Mouse (Mus musculus) hindbrain, embryonic 16.5 days (tissue): ENCODE data around the gene Vmn1r6. TPM values are rescaled to one million over a fixed set of nuclear protein-coding genes. Genes with fewer than 3 reads are reported as not detected.
"Not testable (repeated sequence)": the region's sequence is repeated elsewhere in the genome, so short reads cannot be mapped to it uniquely, and the experiment has no call there.

Experiments used
- ATAC-seq: fragments of 200-750 bp; cut with Nextera tagmentation; 2 replicates; pipeline ENCODE4 v1.8.0; 2017; ENCODE audit warnings: moderate TSS enrichment, moderate library complexity
- H3K27ac ChIP-seq: fragments of 300-500 bp; sonication (generic); 2 replicates; pipeline ENCODE4 v1.5.1; 2014; ENCODE audit warnings: low read depth, mild to moderate bottlenecking, control low read depth, low read length, moderate library complexity
- H3K27me3 ChIP-seq: fragments of 300-500 bp; sonication (generic); replicated peaks from 2 replicates; pipeline ENCODE4 v1.6.1; 2014; ENCODE audit warnings: low read length; ENCODE audit not compliant: control insufficient read depth, insufficient read depth
- H3K36me3 ChIP-seq: fragments of 300-500 bp; sonication (generic); 2 replicates; pipeline ENCODE4 v1.6.1; 2014; ENCODE audit warnings: mild to moderate bottlenecking, low read length, moderate library complexity, mixed read lengths; ENCODE audit not compliant: control insufficient read depth, insufficient read depth
- H3K4me1 ChIP-seq: fragments of 300-500 bp; sonication (generic); 2 replicates; pipeline ENCODE4 v1.6.1; 2014; ENCODE audit warnings: low read depth, low read length; ENCODE audit not compliant: control insufficient read depth, insufficient read depth
- H3K4me2 ChIP-seq: fragments of 300-500 bp; sonication (generic); 2 replicates; pipeline ENCODE4 v1.6.1; 2014; ENCODE audit warnings: mild to moderate bottlenecking, low read length, control low read depth, moderate library complexity
- H3K4me3 ChIP-seq: fragments of 300-500 bp; sonication (generic); 2 replicates; pipeline ENCODE4 v1.5.1; 2014; ENCODE audit warnings: mild to moderate bottlenecking, low read length, control low read depth, moderate library complexity
- H3K9ac ChIP-seq: fragments of 300-500 bp; sonication (generic); 2 replicates; pipeline ENCODE4 v1.6.1; 2014; ENCODE audit warnings: low read depth, mild to moderate bottlenecking, control low read depth, low read length, moderate library complexity
- H3K9me3 ChIP-seq: fragments of 300-500 bp; sonication (generic); 2 replicates; pipeline ENCODE4 v1.6.1; 2014; ENCODE audit warnings: mild to moderate bottlenecking, low read length, moderate library complexity; ENCODE audit not compliant: control insufficient read depth
- WGBS: fragments of 180-500 bp; shearing (Covaris S2); extraction: QIAGEN DNeasy Blood & Tissue Kit; methylation state at CpG from one replicate; pipeline ENCODE4 v1.1.7; 2014; 5-methylcytosine and 5-hydroxymethylcytosine counted together
- polyA plus RNA-seq: library from polyadenylated mRNA; unstranded; fragments of >200 nt; fragmentation: Nextera tagmentation; extraction: Ambion mirVana; gene quantifications from 2 replicates; pipeline ENCODE4 v1.2.1, GENCODE M21; 2015

Gene Vmn1r6
- not detected in 2 replicates for polyA plus RNA-seq

DNA sequence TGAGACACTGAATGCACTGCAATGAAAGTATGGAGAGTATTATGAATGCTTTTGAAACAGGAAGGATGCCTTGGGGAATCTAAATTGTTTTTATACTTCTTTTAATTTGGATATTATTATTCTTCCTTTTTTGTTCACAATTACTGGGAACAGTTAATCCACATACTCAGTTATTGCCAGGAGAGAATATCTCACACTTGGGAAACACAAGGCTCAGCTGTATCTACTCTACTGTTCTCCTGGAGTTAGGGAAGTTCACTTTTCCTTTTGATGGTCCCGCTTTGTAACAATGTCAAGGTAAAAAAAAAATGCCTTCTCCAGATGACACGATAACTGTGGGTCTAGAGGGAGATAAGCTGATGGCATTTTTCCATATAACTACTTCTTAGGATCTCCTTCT, at the start of gene Vmn1r6:
Gene Vmn1r6 (plus strand): TSS at position 301 of the 400 bp plus-strand sequence.
- Histone ChIP-seq H3K4me1 (no peaks in the 10 kb centered on the region), H3K36me3 (no peaks in the 10 kb centered on the region), H3K4me3 (no peak within 1 kb of the TSS), H3K9ac (no peak within 1 kb of the TSS), H3K4me2 (no peak within 1 kb of the TSS), H3K9me3 (no peaks in the 10 kb centered on the region), H3K27ac (no peak within 1 kb of the TSS), H3K27me3 (no peaks in the 10 kb centered on the region)
- 87% methylated on average over 2 of the region's 2 CpGs for WGBS
- ATAC-seq, result no peak

DNA sequence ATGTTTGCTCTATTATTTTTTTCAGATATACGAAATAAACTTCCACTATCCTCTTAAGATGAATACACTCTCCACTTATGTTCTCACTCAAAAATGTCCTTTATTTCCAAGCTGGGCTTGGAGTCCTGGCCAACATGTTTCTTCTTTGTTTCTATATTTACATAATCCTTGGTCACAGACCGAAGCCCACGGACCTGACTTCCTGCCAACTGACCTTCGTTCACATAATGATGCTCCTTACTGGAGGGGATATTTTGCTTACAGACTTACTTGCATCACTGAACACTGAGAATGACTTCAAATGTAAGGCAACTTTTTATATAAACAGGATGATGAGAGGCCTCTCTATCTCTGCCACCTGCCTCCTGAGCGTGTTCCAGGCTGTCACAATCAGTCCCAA, 40.6 kb upstream of the Vmn1r6 start:
- Histone ChIP-seq H3K9me3 (no peaks in the 10 kb centered on the region), H3K4me1 (no peaks in the 10 kb centered on the region), H3K9ac (no peak overlapping the region), H3K27ac (no peak overlapping the region), H3K4me3 (no peak overlapping the region), H3K4me2 (no peak overlapping the region), H3K27me3 (no peaks in the 10 kb centered on the region), H3K36me3 (no peaks in the 10 kb centered on the region)
- 71% methylated on average over 5 of the region's 5 CpGs for WGBS
- ATAC-seq, result no peak

GRCm38 (mm10) chr6:56969973-56970372, 27.1 kb upstream of the Vmn1r6 start, which contains the start of gene Vmn1r5:
Gene Vmn1r5 (plus strand): TSS chr6:56970273.
- ATAC-seq, result no peak
- no peaks in the 10 kb centered on the region for H3K9me3 ChIP-seq
- no peak within 1 kb of the TSS for H3K4me2 ChIP-seq
- H3K4me1 ChIP-seq, result no peaks in the 10 kb centered on the region
- no peaks in the 10 kb centered on the region for H3K36me3 ChIP-seq
- H3K27ac ChIP-seq, result no peak within 1 kb of the TSS
- no peak within 1 kb of the TSS for H3K9ac ChIP-seq
- no peak within 1 kb of the TSS for H3K4me3 ChIP-seq
- H3K27me3 ChIP-seq, result no peaks in the 10 kb centered on the region

GRCm38 (mm10) chr6:57025224-57025623, 28.2 kb downstream of the Vmn1r6 start, which contains the start of gene Vmn1r7:
Gene Vmn1r7 (minus strand): TSS chr6:57025324.
- H3K4me2 ChIP-seq, H3K9ac ChIP-seq, H3K4me3 ChIP-seq, ATAC-seq, H3K9me3 ChIP-seq, H3K4me1 ChIP-seq, H3K27me3 ChIP-seq, H3K27ac ChIP-seq, H3K36me3 ChIP-seq: not testable (repeated sequence)
- 93% methylated on average over 2 of the region's 2 CpGs for WGBS

DNA sequence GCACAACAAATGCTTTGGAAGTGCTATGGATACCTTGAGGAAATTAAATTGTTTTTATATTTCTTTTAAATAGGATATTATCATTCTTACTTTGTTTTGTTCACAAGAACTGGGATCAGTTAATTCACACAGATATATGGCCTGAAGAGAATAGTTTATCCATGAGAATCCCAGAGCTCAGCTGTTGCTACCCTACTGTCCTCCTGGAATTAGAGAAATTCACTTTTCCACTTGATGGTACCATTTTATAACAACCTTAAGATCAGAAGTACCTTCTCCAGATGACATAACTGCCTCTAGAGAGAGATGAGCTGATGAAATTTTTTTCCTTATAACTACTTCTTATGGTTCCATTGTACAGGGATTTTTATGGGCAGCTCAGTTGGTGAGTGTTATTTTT, 34.9 kb downstream of the Vmn1r6 start, which contains the start of gene Vmn1r8:
Gene Vmn1r8 (plus strand): TSS at position 301 of the 400 bp plus-strand sequence.
- Histone ChIP-seq H3K4me1 (no peaks in the 10 kb centered on the region), H3K9me3 (no peaks in the 10 kb centered on the region), H3K36me3 (no peaks in the 10 kb centered on the region), H3K9ac (no peak within 1 kb of the TSS), H3K4me3 (no peak within 1 kb of the TSS), H3K27me3 (no peaks in the 10 kb centered on the region), H3K27ac (no peak within 1 kb of the TSS), H3K4me2 (no peak within 1 kb of the TSS)
- no peak for ATAC-seq

- no peak overlapping the region for H3K9ac ChIP-seq
- no peaks in the 10 kb centered on the region for H3K9me3 ChIP-seq
- no peaks in the 10 kb centered on the region for H3K4me1 ChIP-seq
- no peak overlapping the region for H3K4me2 ChIP-seq
- H3K27ac ChIP-seq, result no peak overlapping the region
- no peak overlapping the region for H3K4me3 ChIP-seq
- WGBS, result 88% methylated on average over 2 of the region's 2 CpGs
- no peak for ATAC-seq
- no peaks in the 10 kb centered on the region for H3K36me3 ChIP-seq
- H3K27me3 ChIP-seq, result no peaks in the 10 kb centered on the region
These were observed 37.6 kb downstream of the Vmn1r6 start for GRCm38 (mm10) chr6:57034674-57035073.

Other genes with a start within 250 kb of the Vmn1r6 start
- 24.7 and 27.2 TPM in 2 replicates for gene Kbtbd2, start 199.4 kb upstream of the Vmn1r6 start, polyA plus RNA-seq
- 41.8 and 48.3 TPM in 2 replicates for gene Fkbp9, start 165.2 kb upstream of the Vmn1r6 start, polyA plus RNA-seq
- gene Nt5c3, start 73.3 kb upstream of the Vmn1r6 start, polyA plus RNA-seq, result 150 and 161 TPM in 2 replicates
- gene Vmn1r4, start 73.2 kb upstream of the Vmn1r6 start, polyA plus RNA-seq, result 0.37 and 0.69 TPM in 2 replicates
- gene Vmn1r5, start 27.0 kb upstream of the Vmn1r6 start, polyA plus RNA-seq, result not detected in 2 replicates
- not detected in 2 replicates for gene Vmn1r7, start 28.1 kb downstream of the Vmn1r6 start, polyA plus RNA-seq
- gene Vmn1r8, start 35.0 kb downstream of the Vmn1r6 start, polyA plus RNA-seq, result not detected in 2 replicates
- not detected in 2 replicates for gene Vmn1r9, start 69.5 kb downstream of the Vmn1r6 start, polyA plus RNA-seq
- not detected in 2 replicates for gene Vmn1r10, start 112.2 kb downstream of the Vmn1r6 start, polyA plus RNA-seq
- gene Vmn1r11, start 136.2 kb downstream of the Vmn1r6 start, polyA plus RNA-seq, result not detected in 2 replicates
- gene Vmn1r12, start 159.7 kb downstream of the Vmn1r6 start, polyA plus RNA-seq, result not detected in 2 replicates
- not detected in 2 replicates for gene Vmn1r13, start 206.0 kb downstream of the Vmn1r6 start, polyA plus RNA-seq
- gene Vmn1r14, start 234.4 kb downstream of the Vmn1r6 start, polyA plus RNA-seq, result not detected in 2 replicates